Mouse (Mus musculus) liver, adult 2 months (tissue): ENCODE data around the gene Sdhaf1. TPM values are rescaled to one million over a fixed set of nuclear protein-coding genes. Genes with fewer than 3 reads are reported as not detected.
A peak's percentile ranks its signal among the peaks of the same experiment; 100 is the strongest.

ENCODE experiments used
- DNase-seq: peaks from one replicate; pipeline ENCODE4 v3.0.0-alpha.2; 2011; ENCODE audit warnings: low read depth, low spot score; ENCODE audit errors: extremely low read depth
- H3K27ac ChIP-seq: fragments of 200-500 bp; replicated peaks from 2 replicates; pipeline ENCODE4 v1.5.1; 2012; ENCODE audit warnings: low read depth, mild to moderate bottlenecking, control low read depth, inconsistent platforms, low read length; ENCODE audit not compliant: insufficient read depth
- H3K27me3 ChIP-seq: fragments of 200-500 bp; 2 replicates; pipeline ENCODE4 v1.6.1; 2012; ENCODE audit warnings: mild to moderate bottlenecking, moderate library complexity, low read length, inconsistent platforms; ENCODE audit not compliant: control insufficient read depth, insufficient read depth
- H3K36me3 ChIP-seq: fragments of 200-500 bp; 2 replicates; pipeline ENCODE4 v1.6.1; 2012; ENCODE audit warnings: low read length, inconsistent platforms; ENCODE audit not compliant: control insufficient read depth, insufficient read depth
- H3K4me1 ChIP-seq: fragments of 200-500 bp; 2 replicates; pipeline ENCODE4 v1.6.1; 2011; ENCODE audit warnings: low read length; ENCODE audit not compliant: control insufficient read depth, insufficient read depth
- H3K4me3 ChIP-seq: fragments of 200-500 bp; 2 replicates; pipeline ENCODE4 v1.5.1; 2011; ENCODE audit warnings: low read depth, mild to moderate bottlenecking, control low read depth, low read length, moderate library complexity; ENCODE audit not compliant: insufficient read depth
- H3K79me2 ChIP-seq: fragments of 200-500 bp; 2 replicates; pipeline ENCODE4 v1.6.1; 2012; ENCODE audit warnings: inconsistent platforms, mild to moderate bottlenecking, low read length, moderate library complexity; ENCODE audit not compliant: control insufficient read depth, insufficient read depth
- H3K9ac ChIP-seq: fragments of 200-500 bp; 2 replicates; pipeline ENCODE4 v1.6.1; 2012; ENCODE audit warnings: low read depth, mild to moderate bottlenecking, control low read depth, inconsistent platforms, low read length
- CTCF ChIP-seq: fragments of 200-500 bp; IDR thresholded peaks from 2 replicates; pipeline ENCODE4 v1.5.1; 2011; ENCODE audit warnings: low read depth, low read length, control low read depth
- POLR2A ChIP-seq: fragments of 200-500 bp; IDR thresholded peaks from 2 replicates; pipeline ENCODE4 v1.6.1; 2011; ENCODE audit warnings: low read length, control low read depth; ENCODE audit not compliant: insufficient read depth; ENCODE audit errors: extremely low read depth
- WGBS: fragments of 180-500 bp; shearing (Covaris S2); methylation state at CpG from one replicate; pipeline ENCODE4 v1.1.7; 2018; 5-methylcytosine and 5-hydroxymethylcytosine counted together
- polyA plus RNA-seq: library from polyadenylated mRNA; depleted of rRNA; stranded (reverse); fragments of >200 nt; gene quantifications from 2 replicates; pipeline ENCODE4 v1.2.3, GENCODE M21; 2012
- total RNA-seq: library from RNA; depleted of rRNA; stranded (reverse); fragments of >200 nt; gene quantifications from 2 replicates; pipeline ENCODE4 v1.2.3, GENCODE M21; 2014

Gene Sdhaf1
- total and polyA plus RNA-seq, 2 experiments = 4.0 to 15.8 TPM

- H3K27ac ChIP-seq = peak overlapping the region; percentile 86
- 32% methylated on average over 31 of the region's 31 CpGs for WGBS
- H3K9ac ChIP-seq = peak overlapping the region; percentile 71
- peak; percentile 49 for DNase-seq
- TF ChIP-seq CTCF (0 out of 2 replicates have a peak, but pooled peaks have one; percentile 15), POLR2A (0 out of 2 replicates have a peak, but pooled peaks have one; percentile 25)
- H3K4me3 ChIP-seq = peak overlapping the region; percentile 51; the same call in 1 of the 2 replicates
- H3K27me3 ChIP-seq = no peaks in the 10 kb centered on the region
- peaks cover 5% of the 10 kb centered on the region; the same call in 1 of the 2 replicates for H3K79me2 ChIP-seq
- peaks cover 33% of the 10 kb centered on the region for H3K4me1 ChIP-seq
- no peaks in the 10 kb centered on the region for H3K36me3 ChIP-seq
These were observed 35.7 kb upstream of the Sdhaf1 start for GRCm38 (mm10) chr7:30359276-30359865.

- Histone ChIP-seq H3K27me3 (no peaks in the 10 kb centered on the region), H3K79me2 (peaks cover 5% of the 10 kb centered on the region; the same call in 1 of the 2 replicates), H3K4me1 (peaks cover 35% of the 10 kb centered on the region), H3K9ac (peak overlapping the region; percentile 43), H3K36me3 (no peaks in the 10 kb centered on the region), H3K27ac (peak overlapping the region; percentile 98), H3K4me3 (0 out of 2 replicates have a peak overlapping the region, but pooled peaks have one; percentile 51)
- no peak for TF ChIP-seq CTCF
- 26% methylated on average over 7 of the region's 7 CpGs for WGBS
- DNase-seq = peak; percentile 97
These were observed 34.9 kb upstream of the Sdhaf1 start for GRCm38 (mm10) chr7:30358378-30359186.

- WGBS = 20% methylated on average over 4 of the region's 4 CpGs
- Histone ChIP-seq H3K9ac (no peak overlapping the region), H3K27me3 (no peaks in the 10 kb centered on the region), H3K4me3 (no peak overlapping the region), H3K4me1 (peaks cover 18% of the 10 kb centered on the region), H3K79me2 (peaks cover 5% of the 10 kb centered on the region; the same call in 1 of the 2 replicates), H3K27ac (peak overlapping the region; percentile 62; the same call in 1 of the 2 replicates), H3K36me3 (no peaks in the 10 kb centered on the region)
- peak; percentile 89 for DNase-seq
- no peak for TF ChIP-seq POLR2A
- TF ChIP-seq CTCF = no peak
These were observed 30.4 kb upstream of the Sdhaf1 start for GRCm38 (mm10) chr7:30354059-30354458.

- Histone ChIP-seq H3K4me3 (no peak overlapping the region), H3K79me2 (peaks cover 5% of the 10 kb centered on the region; the same call in 1 of the 2 replicates), H3K4me1 (peaks cover 18% of the 10 kb centered on the region), H3K36me3 (no peaks in the 10 kb centered on the region), H3K27ac (no peak overlapping the region), H3K9ac (no peak overlapping the region), H3K27me3 (no peaks in the 10 kb centered on the region)
- peak; percentile 84 for DNase-seq
- no peak for TF ChIP-seq POLR2A
- TF ChIP-seq CTCF = peak; percentile 76
- WGBS = 7% methylated on average over 6 of the region's 6 CpGs
These were observed 29.7 kb upstream of the Sdhaf1 start for GRCm38 (mm10) chr7:30353279-30353822.

- no peaks in the 10 kb centered on the region for H3K27me3 ChIP-seq
- no peaks in the 10 kb centered on the region for H3K36me3 ChIP-seq
- H3K79me2 ChIP-seq = no peaks in the 10 kb centered on the region
- 3% methylated on average over 30 of the region's 30 CpGs for WGBS
- no peak overlapping the region for H3K9ac ChIP-seq
- no peak overlapping the region for H3K27ac ChIP-seq
- no peaks in the 10 kb centered on the region for H3K4me1 ChIP-seq
- H3K4me3 ChIP-seq = no peak overlapping the region
- peak; percentile 24 for DNase-seq
- peak; percentile 88 for TF ChIP-seq CTCF
- no peak for TF ChIP-seq POLR2A
These were observed 24.1 kb upstream of the Sdhaf1 start for GRCm38 (mm10) chr7:30347828-30348227.
